Comparison of ENCODE assay signal across 9 mouse cellular contexts in genomic region chr8:117172904-117173303, GRCm38 (mm10). TPM values are rescaled to one million over a fixed set of nuclear protein-coding genes. Genes with fewer than 3 reads are reported as not detected.
DNase-seq lines count a peak whose midpoint lies in the region; ATAC-seq and TF ChIP-seq lines count a peak whose summit lies in the region.
"Had no signal": no experiment of that assay in that cellular context is flagged by ENCODE, and none has a peak within 500 bp of the region (broad histone marks: within the 10 kb centered on the region; RNA-seq: fewer than 3 reads in every experiment).

No protein-coding gene starts in this region.

- peak; percentile 53 for TF ChIP-seq CTCF in intestine, postnatal 0 days (IDR thresholded peaks at IDR 0.05; ENCODE audit: low read depth)

- no peak overlapping the region for H3K27ac ChIP-seq in hindbrain, embryonic 14.5 days
- H3K27ac ChIP-seq in hindbrain, embryonic 10.5 days, result no peak overlapping the region
- H3K27ac ChIP-seq in embryonic facial prominence, embryonic 15.5 days (replicated peaks), result no peak overlapping the region
- H3K27ac ChIP-seq in intestine, postnatal 0 days (ENCODE audit: low read depth, low read length), result no peak overlapping the region

- H3K4me2 ChIP-seq in hindbrain, embryonic 14.5 days (replicated peaks), result no peak overlapping the region
- no peak overlapping the region for H3K4me2 ChIP-seq in embryonic facial prominence, embryonic 15.5 days (replicated peaks)
- no peak overlapping the region for H3K4me2 ChIP-seq in intestine, postnatal 0 days (replicated peaks; ENCODE audit: low read depth)

- H3K36me3 ChIP-seq in hindbrain, embryonic 14.5 days (replicated peaks; ENCODE audit: control insufficient read depth, insufficient read depth), result peaks cover 6% of the 10 kb centered on the region; the same call in 1 of the 2 replicates
- peaks cover 17% of the 10 kb centered on the region for H3K36me3 ChIP-seq in hindbrain, embryonic 10.5 days
- no peaks in the 10 kb centered on the region; the same call in 1 of the 2 replicates for H3K36me3 ChIP-seq in embryonic facial prominence, embryonic 15.5 days
- H3K36me3 ChIP-seq in intestine, postnatal 0 days (ENCODE audit: control insufficient read depth, insufficient read depth), result peaks cover 8% of the 10 kb centered on the region; the same call in 1 of the 2 replicates

- H3K27me3 ChIP-seq in hindbrain, embryonic 14.5 days (ENCODE audit: control insufficient read depth, insufficient read depth, low read length), result no peaks in the 10 kb centered on the region
- H3K27me3 ChIP-seq in hindbrain, embryonic 10.5 days (ENCODE audit: insufficient read depth, poor library complexity, severe bottlenecking), result no peaks in the 10 kb centered on the region
- no peaks in the 10 kb centered on the region for H3K27me3 ChIP-seq in embryonic facial prominence, embryonic 15.5 days
- no peaks in the 10 kb centered on the region for H3K27me3 ChIP-seq in intestine, postnatal 0 days (replicated peaks; ENCODE audit: control insufficient read depth, insufficient read depth, low read length)
- H3K27me3 ChIP-seq: CH12.LX had no signal

- H3K9ac ChIP-seq in hindbrain, embryonic 14.5 days, result no peak overlapping the region
- H3K9ac ChIP-seq in embryonic facial prominence, embryonic 15.5 days, result no peak overlapping the region
- H3K9ac ChIP-seq in intestine, postnatal 0 days (ENCODE audit: low read depth, low read length), result no peak overlapping the region

- no peaks in the 10 kb centered on the region for H3K4me1 ChIP-seq in hindbrain, embryonic 14.5 days (replicated peaks; ENCODE audit: control insufficient read depth, insufficient read depth, low read length)
- no peaks in the 10 kb centered on the region; the same call in 1 of the 2 replicates for H3K4me1 ChIP-seq in hindbrain, embryonic 10.5 days (replicated peaks)
- peaks cover 23% of the 10 kb centered on the region for H3K4me1 ChIP-seq in embryonic facial prominence, embryonic 15.5 days
- 0 out of 2 replicates have a peak, but pooled peaks cover 3% of the 10 kb centered on the region for H3K4me1 ChIP-seq in intestine, postnatal 0 days (replicated peaks; ENCODE audit: control insufficient read depth, insufficient read depth, low read length)

- ATAC-seq in hindbrain, embryonic 14.5 days (ENCODE audit: low FRiP score), result no peak
- 0 out of 2 replicates have a peak, but pooled peaks have one; percentile 5 for ATAC-seq in embryonic facial prominence, embryonic 15.5 days (ENCODE audit: insufficient number of reproducible peaks, low FRiP score, low TSS enrichment, low read depth)
- no peak for ATAC-seq in intestine, postnatal 0 days
- peak; percentile 59 for ATAC-seq in megakaryocyte progenitor cell, adult 5-6 weeks (replicated peaks; ENCODE audit: poor library complexity)

- DNase-seq in hindbrain, embryonic 14.5 days (ENCODE audit: low spot score), result peak; percentile 50
- no peak for DNase-seq in hindbrain, embryonic 10.5 days (ENCODE audit: low spot score)
- peak; percentile 63 for DNase-seq in adipocyte (ENCODE audit: low spot score)
- no peak for DNase-seq in right cerebral cortex, adult 18-20 months
- no peak for DNase-seq in right cerebral cortex, postnatal 4 days

- H3K4me3 ChIP-seq in hindbrain, embryonic 14.5 days (replicated peaks; ENCODE audit: low read length), result no peak overlapping the region
- no peak overlapping the region for H3K4me3 ChIP-seq in hindbrain, embryonic 10.5 days
- no peak overlapping the region for H3K4me3 ChIP-seq in embryonic facial prominence, embryonic 15.5 days (replicated peaks)
- no peak overlapping the region for H3K4me3 ChIP-seq in intestine, postnatal 0 days (ENCODE audit: low read depth, low read length)

- 48% methylated on average over 7 of the region's 7 CpGs for WGBS in hindbrain, embryonic 14.5 days
- WGBS in hindbrain, embryonic 10.5 days, result 58% methylated on average over 7 of the region's 7 CpGs
- 35% methylated on average over 7 of the region's 7 CpGs for WGBS in embryonic facial prominence, embryonic 15.5 days
- 29% methylated on average over 7 of the region's 7 CpGs for WGBS in intestine, postnatal 0 days

- no peaks in the 10 kb centered on the region for H3K9me3 ChIP-seq in hindbrain, embryonic 14.5 days (ENCODE audit: control insufficient read depth, low read length)
- no peaks in the 10 kb centered on the region for H3K9me3 ChIP-seq in hindbrain, embryonic 10.5 days
- no peaks in the 10 kb centered on the region for H3K9me3 ChIP-seq in embryonic facial prominence, embryonic 15.5 days (replicated peaks)
- H3K9me3 ChIP-seq in intestine, postnatal 0 days (ENCODE audit: control insufficient read depth), result no peaks in the 10 kb centered on the region

RNA-seq across cellular contexts. Expression of gene Gan, which starts 15.0 kb away (rescaled TPM):
- 4.4 and 4.7 TPM in 2 replicates for polyA plus RNA-seq in hindbrain, embryonic 14.5 days (2014; fragmentation: Nextera tagmentation; extraction: Ambion mirVana)
- 2.1 and 2.8 TPM in 2 replicates for polyA plus RNA-seq in hindbrain, embryonic 10.5 days (2016; fragmentation: Nextera tagmentation; extraction: Ambion mirVana)
- polyA plus RNA-seq in embryonic facial prominence, embryonic 15.5 days (2015; fragmentation: Nextera tagmentation; extraction: Ambion mirVana), result 2.9 and 3.3 TPM in 2 replicates
- 1.1 and 1.4 TPM in 2 replicates for polyA plus RNA-seq in intestine, postnatal 0 days (2015; fragmentation: Nextera tagmentation; extraction: Ambion mirVana)
- total RNA-seq in megakaryocyte progenitor cell, adult 5-6 weeks (2015), result 4.2 and 4.7 TPM in 2 replicates
- total RNA-seq in megakaryocyte progenitor cell, adult 5-6 weeks (2017), result 3.3 and 3.9 TPM in 2 replicates

Comparison
In these comparisons a context has a peak if more than half of its experiments do, and no peak if none do; other contexts are left out.
1. DNase-seq: peak in hindbrain, embryonic 14.5 days (single experiment) and adipocyte (single experiment); none in hindbrain, embryonic 10.5 days (single experiment), right cerebral cortex, adult 18-20 months (single experiment) and right cerebral cortex, postnatal 4 days (single experiment).
2. ATAC-seq: peak in embryonic facial prominence, embryonic 15.5 days (single experiment) and megakaryocyte progenitor cell, adult 5-6 weeks (single experiment); none in hindbrain, embryonic 14.5 days (single experiment) and intestine, postnatal 0 days (single experiment).